Mouse (Mus musculus) CH12.LX (cell line): ENCODE measurements around the gene Ablim2.
A peak's percentile ranks its signal among the peaks of the same experiment; 100 is the strongest.

Experiments used
- BHLHE40 ChIP-seq: IDR thresholded peaks from 2 replicates; pipeline ENCODE4 v1.6.1; 2011; ENCODE audit warnings: mild to moderate bottlenecking, low read depth, low read length, improper control_type of control experiment
- CTCF ChIP-seq, 2 experiments: IDR thresholded peaks in 1 of 2; conservative IDR thresholded peaks in 1 of 2; 2 replicates each; pipeline ENCODE4 v1.5.1; 2011 to 2012; ENCODE audit warnings: low read depth in 2 of 2, low read length in 2 of 2, improper control_type of control experiment in 1 of 2, inconsistent platforms in 1 of 2, mild to moderate bottlenecking in 1 of 2, moderate library complexity in 1 of 2
- EP300 ChIP-seq: IDR thresholded peaks from 2 replicates; pipeline ENCODE4 v1.6.1; 2011; ENCODE audit warnings: low read length, improper control_type of control experiment
- HCFC1 ChIP-seq: IDR thresholded peaks from 2 replicates; pipeline ENCODE4 v1.6.1; 2012; ENCODE audit warnings: low read depth, mild to moderate bottlenecking, inconsistent platforms, low read length, improper control_type of control experiment
- NELFE ChIP-seq: IDR thresholded peaks from 2 replicates; pipeline ENCODE4 v1.6.1; 2011; ENCODE audit warnings: low read depth, low read length, improper control_type of control experiment
- POLR2A ChIP-seq: IDR thresholded peaks from 2 replicates; pipeline ENCODE4 v1.6.1; 2011; ENCODE audit warnings: low read depth, mild to moderate bottlenecking, improper control_type of control experiment, low read length
- SIN3A ChIP-seq: IDR thresholded peaks from 2 replicates; pipeline ENCODE4 v1.6.1; 2012; ENCODE audit warnings: low read length, improper control_type of control experiment, inconsistent platforms
- ZC3H11A ChIP-seq: IDR thresholded peaks from 2 replicates; pipeline ENCODE4 v1.6.1; 2012; ENCODE audit warnings: low read depth, mild to moderate bottlenecking, inconsistent platforms, low read length, improper control_type of control experiment

GRCm38 (mm10) chr5:35755131-35755733, 2.4 kb upstream of the Ablim2 start:
- no peak for TF ChIP-seq POLR2A
- peak; percentile 89 to 93 for TF ChIP-seq CTCF (conservative IDR thresholded peaks at IDR 0.05 in 1 of 2, IDR thresholded peaks at IDR 0.05 in 1 of 2; ENCODE audit: low read depth in 2 of 2, low read length in 2 of 2)
- TF ChIP-seq HCFC1, result no peak
- no peak; the same call in 1 of the 2 replicates for TF ChIP-seq NELFE
- TF ChIP-seq EP300, result no peak
- peak; percentile 26 for TF ChIP-seq ZC3H11A
- no peak; the same call in 1 of the 2 replicates for TF ChIP-seq BHLHE40
- no peak for TF ChIP-seq SIN3A
